Mouse (Mus musculus) midbrain, postnatal 0 days (tissue): ENCODE measurements at regions not wholly inside any gene's neighbourhood (a gene's known extent, or its start where the extent isn't known, plus 50 kb on each side); places are given as distances from the start of the nearest gene placed in this dataset.
A peak's percentile ranks its signal among the peaks of the same experiment; 100 is the strongest.

Source experiments
- ATAC-seq: fragments of 200-750 bp; cut with Nextera tagmentation; 2 replicates; pipeline ENCODE4 v1.8.0; 2017; ENCODE audit warnings: moderate number of reproducible peaks, mild to moderate bottlenecking, moderate TSS enrichment, moderate library complexity; ENCODE audit not compliant: low FRiP score
- DNase-seq: peaks from one replicate; pipeline ENCODE4 v3.0.0-alpha.2; 2015; ENCODE audit warnings: low spot score
- H3K27ac ChIP-seq: fragments of 300-500 bp; sonication (generic); 2 replicates; pipeline ENCODE4 v1.5.1; 2014; ENCODE audit warnings: low read depth, mild to moderate bottlenecking, low read length, mixed read lengths
- H3K27me3 ChIP-seq: fragments of 300-500 bp; sonication (generic); 2 replicates; pipeline ENCODE4 v1.6.1; 2014; ENCODE audit warnings: low read length, control low read depth, mixed read lengths; ENCODE audit not compliant: insufficient read depth
- H3K36me3 ChIP-seq: fragments of 300-500 bp; sonication (generic); 2 replicates; pipeline ENCODE4 v1.6.1; 2014; ENCODE audit warnings: low read length, control low read depth, mixed read lengths; ENCODE audit not compliant: insufficient read depth
- H3K4me1 ChIP-seq: fragments of 300-500 bp; sonication (generic); 2 replicates; pipeline ENCODE4 v1.6.1; 2014; ENCODE audit warnings: mild to moderate bottlenecking, control low read depth, antibody characterized with exemption, low read length, mixed read lengths; ENCODE audit not compliant: insufficient read depth
- H3K4me2 ChIP-seq: fragments of 300-500 bp; sonication (generic); 2 replicates; pipeline ENCODE4 v1.6.1; 2014; ENCODE audit warnings: low read depth, mild to moderate bottlenecking, low read length, mixed read lengths; ENCODE audit not compliant: poor library complexity, severe bottlenecking
- H3K4me3 ChIP-seq: fragments of 300-500 bp; sonication (generic); 2 replicates; pipeline ENCODE4 v1.5.1; 2014; ENCODE audit warnings: low read depth, mild to moderate bottlenecking, low read length, moderate library complexity
- H3K9ac ChIP-seq: fragments of 300-500 bp; sonication (generic); replicated peaks from 2 replicates; pipeline ENCODE4 v1.6.1; 2014; ENCODE audit warnings: mild to moderate bottlenecking, low read length, moderate library complexity, mixed read lengths; ENCODE audit not compliant: poor library complexity, severe bottlenecking
- H3K9me3 ChIP-seq: fragments of 300-500 bp; sonication (generic); 2 replicates; pipeline ENCODE4 v1.6.1; 2016; ENCODE audit warnings: low read length, control low read depth
- CTCF ChIP-seq: IDR thresholded peaks from 2 replicates; pipeline ENCODE4 v1.5.1; 2016; ENCODE audit warnings: antibody characterized with exemption, mild to moderate bottlenecking
- WGBS: fragments of 180-500 bp; shearing (Covaris S2); extraction: QIAGEN DNeasy Blood & Tissue Kit; methylation state at CpG from one replicate; pipeline ENCODE4 v1.1.7; 2014; 5-methylcytosine and 5-hydroxymethylcytosine counted together

DNA sequence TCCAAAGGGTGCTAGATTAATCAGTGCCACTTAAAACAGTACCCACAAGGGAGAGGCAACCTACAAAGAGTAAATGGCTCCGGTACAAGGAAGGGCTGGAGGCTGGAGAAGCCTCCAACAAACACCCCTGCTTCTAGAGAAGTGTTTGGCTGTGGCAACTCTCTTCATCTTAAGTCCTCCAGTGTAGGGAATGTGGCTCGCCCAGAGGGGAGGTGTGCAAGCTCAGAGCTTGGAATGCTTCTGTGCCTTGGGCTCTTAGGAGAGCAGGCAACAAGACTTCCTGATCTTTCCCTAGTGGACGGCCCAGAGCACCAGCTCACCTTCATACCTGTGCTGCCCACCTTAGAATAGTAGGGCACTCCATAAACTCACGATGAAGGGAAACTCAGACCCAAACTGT is 92.4 kb downstream of the Fam53a start:
- Histone ChIP-seq H3K27me3 (peaks cover 22% of the 10 kb centered on the region), H3K27ac (no peak overlapping the region), H3K4me2 (no peak overlapping the region), H3K4me1 (peaks cover 11% of the 10 kb centered on the region; the same call in 1 of the 2 replicates), H3K9me3 (no peaks in the 10 kb centered on the region), H3K4me3 (no peak overlapping the region), H3K9ac (no peak overlapping the region), H3K36me3 (no peaks in the 10 kb centered on the region)
- DNase-seq, result no peak
- no peak for TF ChIP-seq CTCF
- no peak for ATAC-seq
- 71% methylated on average over 4 of the region's 4 CpGs for WGBS

GRCm38 (mm10) chr5:33536261-33536660 is 93.2 kb downstream of the Fam53a start:
- H3K27me3 ChIP-seq, result peaks cover 22% of the 10 kb centered on the region
- H3K27ac ChIP-seq, result no peak overlapping the region
- no peak overlapping the region for H3K4me3 ChIP-seq
- no peaks in the 10 kb centered on the region for H3K36me3 ChIP-seq
- TF ChIP-seq CTCF, result no peak
- ATAC-seq (no peak), DNase-seq (no peak)
- no peak overlapping the region for H3K4me2 ChIP-seq
- no peak overlapping the region for H3K9ac ChIP-seq
- WGBS, result 84% methylated on average over 4 of the region's 4 CpGs
- no peaks in the 10 kb centered on the region for H3K9me3 ChIP-seq
- peaks cover 11% of the 10 kb centered on the region; the same call in 1 of the 2 replicates for H3K4me1 ChIP-seq

- Histone ChIP-seq H3K4me1 (peaks cover 10% of the 10 kb centered on the region; the same call in 1 of the 2 replicates), H3K27me3 (peaks cover 22% of the 10 kb centered on the region), H3K4me3 (no peak overlapping the region), H3K4me2 (peak overlapping the region; percentile 34; the same call in 1 of the 2 replicates), H3K9ac (peak overlapping the region; percentile 24; the same call in 1 of the 2 replicates), H3K36me3 (no peaks in the 10 kb centered on the region), H3K27ac (no peak overlapping the region), H3K9me3 (no peaks in the 10 kb centered on the region)
- peak; percentile 6 for DNase-seq
- WGBS, result 20% methylated on average over 21 of the region's 21 CpGs
- no peak for TF ChIP-seq CTCF
- ATAC-seq, result no peak
Measured at GRCm38 (mm10) chr5:33535145-33536010, 94.1 kb downstream of the Fam53a start.

GRCm38 (mm10) chr5:33534345-33534744 is 95.1 kb downstream of the Fam53a start:
- TF ChIP-seq CTCF, result no peak
- 0 out of 2 replicates have a peak overlapping the region, but pooled peaks have one; percentile 5 for H3K4me3 ChIP-seq
- peak overlapping the region; percentile 2; the same call in 1 of the 2 replicates for H3K9ac ChIP-seq
- 5% methylated on average over 13 of the region's 13 CpGs for WGBS
- no peak for ATAC-seq
- peaks cover 22% of the 10 kb centered on the region for H3K27me3 ChIP-seq
- DNase-seq, result peak; percentile 22
- no peaks in the 10 kb centered on the region for H3K9me3 ChIP-seq
- H3K4me1 ChIP-seq, result peaks cover 7% of the 10 kb centered on the region; the same call in 1 of the 2 replicates
- no peak overlapping the region for H3K27ac ChIP-seq
- H3K4me2 ChIP-seq, result peak overlapping the region; percentile 34
- no peaks in the 10 kb centered on the region for H3K36me3 ChIP-seq

DNA sequence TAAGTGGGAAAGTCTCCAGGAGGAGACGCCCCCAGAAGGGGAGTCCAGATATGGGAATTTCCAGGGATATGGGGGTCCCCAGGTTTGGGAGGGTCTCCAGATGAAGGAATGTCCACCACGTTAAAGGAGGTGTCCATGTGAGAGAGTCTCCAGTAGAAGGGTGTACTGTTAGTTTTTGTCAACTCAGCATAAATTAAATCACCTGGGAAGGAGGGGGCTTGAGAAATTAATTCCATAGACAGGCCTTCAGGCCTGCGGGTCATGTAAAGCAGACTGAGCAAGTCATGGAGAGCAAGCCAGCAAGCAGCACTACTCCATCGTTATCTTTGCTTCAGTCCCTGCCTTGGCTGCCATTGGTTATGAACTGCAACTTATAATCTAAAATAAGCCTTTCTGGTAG is 96.2 kb downstream of the Fam53a start:
- 97% methylated on average over 4 of the region's 4 CpGs for WGBS
- no peak overlapping the region for H3K4me2 ChIP-seq

GRCm38 (mm10) chr5:33531263-33531662 is 97.5 kb upstream of the Nkx1-1 start:
- H3K36me3 ChIP-seq, result no peaks in the 10 kb centered on the region
- H3K4me2 ChIP-seq, result no peak overlapping the region
- no peak for TF ChIP-seq CTCF
- H3K4me1 ChIP-seq, result peaks cover 7% of the 10 kb centered on the region; the same call in 1 of the 2 replicates
- DNase-seq (no peak), ATAC-seq (no peak)
- WGBS, result 100% methylated on average over 1 of the region's 1 CpGs
- no peak overlapping the region for H3K9ac ChIP-seq
- peaks cover 4% of the 10 kb centered on the region; the same call in 1 of the 2 replicates for H3K27me3 ChIP-seq
- H3K4me3 ChIP-seq, result no peak overlapping the region
- H3K9me3 ChIP-seq, result no peaks in the 10 kb centered on the region
- no peak overlapping the region for H3K27ac ChIP-seq

More for the DNA sequence above, 96.2 kb downstream of the Fam53a start:
- DNase-seq (no peak), ATAC-seq (no peak)
- Histone ChIP-seq H3K4me1 (peaks cover 7% of the 10 kb centered on the region; the same call in 1 of the 2 replicates), H3K9ac (no peak overlapping the region), H3K27me3 (peaks cover 15% of the 10 kb centered on the region), H3K27ac (no peak overlapping the region), H3K4me3 (no peak overlapping the region), H3K9me3 (no peaks in the 10 kb centered on the region), H3K36me3 (no peaks in the 10 kb centered on the region)
- TF ChIP-seq CTCF, result no peak
